Mouse (Mus musculus) gastrocnemius, postnatal 25 days (tissue): ENCODE measurements around the gene Pou2f3. TPM values are rescaled to one million over a fixed set of nuclear protein-coding genes. Genes with fewer than 3 reads are reported as not detected.
"Not testable (repeated sequence)": the region's sequence is repeated elsewhere in the genome, so short reads cannot be mapped to it uniquely, and the experiment has no call there.

Experiments
- DNase-seq: peaks from one replicate; pipeline ENCODE4 v3.0.0; 2022
- total RNA-seq, 2 experiments: library from RNA; stranded (reverse); gene quantifications; 1 replicate in 1 of 2; 2 replicates in 1 of 2; pipeline ENCODE4 v1.2.3; 2021

Gene Pou2f3
- total RNA-seq, 2 experiments from 2014 or later: not detected

DNA sequence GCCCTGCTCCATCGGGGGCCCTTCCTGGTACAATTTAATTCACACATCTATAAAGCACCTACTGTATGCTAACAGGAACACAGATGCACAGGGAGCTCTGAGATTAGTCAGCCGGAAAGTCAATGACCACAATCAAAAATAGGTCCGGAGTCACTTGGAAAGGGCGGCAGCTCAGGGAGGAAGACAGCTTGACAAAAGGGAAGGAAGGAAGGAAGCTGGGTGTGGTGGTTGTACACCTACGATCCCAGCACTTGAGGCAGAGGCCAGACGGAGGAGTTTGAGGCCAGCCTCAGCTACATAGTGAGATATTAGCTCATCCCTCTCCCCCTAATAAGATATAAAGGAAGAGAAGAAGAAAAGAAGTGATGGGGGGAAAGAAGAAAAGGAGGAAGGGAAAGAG, 54.2 kb downstream of the Pou2f3 start:
- DNase-seq: no peak

DNA sequence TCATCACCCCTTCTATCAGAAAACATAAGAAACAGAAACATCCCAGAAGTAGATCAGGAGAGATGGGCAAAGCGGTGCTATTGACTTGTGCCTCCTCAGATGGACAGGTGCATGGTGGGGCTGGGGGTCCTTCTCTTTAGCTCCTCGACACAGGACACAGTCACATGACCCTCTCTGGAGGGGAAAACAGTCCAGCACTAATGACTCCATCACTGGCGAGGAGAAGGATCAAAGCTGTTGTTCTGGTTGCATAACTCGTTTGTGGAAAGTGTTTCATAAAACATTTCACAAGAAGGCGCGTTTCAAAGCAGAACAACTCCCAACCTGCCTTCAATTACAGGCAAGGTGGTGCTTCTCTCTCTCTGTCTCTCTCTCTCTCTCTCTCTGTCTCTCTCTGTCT, 58.4 kb downstream of the Pou2f3 start:
- DNase-seq: no peak

DNA sequence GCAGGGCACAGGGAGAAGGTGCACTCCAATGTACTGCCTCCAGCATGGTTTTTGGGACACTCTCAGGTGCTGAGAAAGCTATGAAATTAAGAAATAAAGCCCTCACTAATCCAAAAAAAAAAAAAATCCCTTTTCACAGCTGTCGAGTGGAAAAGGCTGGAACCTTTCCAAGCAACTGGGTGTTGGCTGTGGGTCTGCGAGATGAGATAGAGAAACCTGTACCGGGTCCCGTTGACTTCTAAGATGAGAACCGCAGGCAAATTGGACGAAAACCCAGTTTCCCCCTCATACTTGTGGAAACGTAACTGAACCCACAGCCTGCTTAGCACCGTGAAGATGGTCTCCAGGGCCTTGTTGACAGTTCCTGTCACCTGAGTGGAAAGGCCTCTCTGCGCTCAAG, 59.2 kb downstream of the Pou2f3 start:
- no peak for DNase-seq

DNA sequence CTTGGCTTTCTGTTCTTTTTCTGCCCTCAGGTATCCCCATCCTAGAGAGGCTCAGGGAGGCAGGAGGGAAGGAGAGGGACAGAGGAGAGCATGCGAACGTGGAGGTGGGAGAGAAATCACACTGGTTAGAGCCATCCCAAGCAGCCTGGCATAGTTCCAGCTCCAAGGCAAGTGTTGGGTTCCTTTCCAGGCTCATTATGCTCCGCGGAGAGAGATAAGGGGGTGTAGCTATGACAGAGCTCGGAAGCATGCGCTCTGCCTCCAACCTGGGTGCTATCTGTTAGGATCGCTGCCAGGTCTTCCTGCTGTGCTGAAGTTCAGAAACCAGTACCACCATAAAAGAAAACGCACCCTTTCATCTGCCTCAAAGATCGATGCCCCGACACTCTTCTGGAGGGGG, 60.1 kb downstream of the Pou2f3 start:
- no peak for DNase-seq

DNA sequence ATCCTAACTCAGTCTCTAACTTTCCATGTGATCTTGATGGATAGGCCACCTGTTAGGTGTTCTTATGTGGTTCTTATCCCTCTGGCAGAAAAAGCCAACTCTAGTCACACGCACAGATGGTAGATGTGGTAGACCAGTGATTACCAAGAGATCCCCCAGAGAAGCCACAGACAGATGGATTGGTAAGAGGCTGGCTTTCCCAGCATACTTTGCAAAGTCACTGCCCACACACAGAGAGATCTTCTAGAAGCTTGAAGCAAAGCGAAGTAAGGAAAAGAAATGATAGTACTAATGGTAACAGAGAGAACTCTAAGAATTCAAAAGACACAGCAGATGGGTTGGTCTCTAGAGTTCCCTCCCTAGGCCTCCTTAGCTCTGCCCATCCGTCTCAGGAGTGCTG, 60.7 kb downstream of the Pou2f3 start:
- no peak for DNase-seq

GRCm38 (mm10) chr9:43145196-43145595, 65.0 kb downstream of the Pou2f3 start:
- DNase-seq: no peak

DNA sequence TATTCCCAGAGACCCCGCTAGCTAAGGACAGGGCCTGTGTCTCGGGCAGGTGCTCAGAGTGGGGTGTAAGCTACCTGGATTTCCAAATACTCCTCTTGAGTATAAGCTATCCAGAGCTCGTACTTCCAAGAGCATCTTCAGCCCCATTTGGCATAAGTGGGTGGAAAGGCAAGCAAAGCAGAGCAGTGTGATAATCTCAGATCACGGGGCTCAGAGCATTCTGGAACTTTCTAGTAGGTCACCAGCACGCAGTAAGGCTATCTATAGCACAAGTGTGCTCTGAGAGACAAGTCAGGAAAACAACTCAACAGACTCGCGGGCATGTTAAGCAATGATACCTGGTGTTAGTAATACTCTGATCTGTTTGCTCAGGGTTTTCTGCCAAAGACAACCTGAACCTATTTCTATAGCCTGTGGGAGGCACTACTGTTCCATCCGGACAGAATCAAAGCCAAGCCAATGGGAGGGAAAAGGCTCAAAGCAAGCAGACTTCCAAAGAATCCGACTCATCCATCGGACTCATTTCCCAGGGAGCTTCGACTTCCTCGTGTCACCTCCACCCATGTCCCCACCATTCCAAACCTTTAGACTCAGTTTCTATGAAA, 65.9 kb downstream of the Pou2f3 start:
- DNase-seq: no peak

- DNase-seq: peak; percentile 26
Measured at GRCm38 (mm10) chr9:43141839-43142238, 68.3 kb downstream of the Pou2f3 start.

DNA sequence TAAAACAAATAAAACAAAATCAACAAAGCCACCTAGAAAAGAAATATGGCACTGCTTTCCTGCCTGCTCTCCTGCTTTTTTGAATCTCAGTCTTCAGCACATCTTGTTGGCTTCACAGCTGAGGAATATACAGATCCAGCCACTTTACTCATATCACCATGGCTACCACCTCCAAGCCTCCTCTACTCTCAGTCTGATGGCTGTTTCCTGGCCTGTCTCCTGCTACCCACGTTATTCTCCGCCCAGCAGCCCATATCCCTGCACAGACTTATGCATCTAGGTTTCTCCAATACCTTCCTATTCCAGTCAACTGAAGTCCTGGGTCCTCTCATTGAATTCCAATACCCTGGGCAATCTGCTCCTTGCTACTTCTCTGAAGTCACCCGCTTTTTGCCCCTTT, 76.6 kb downstream of the Pou2f3 start:
- DNase-seq: no peak

GRCm38 (mm10) chr9:43132380-43132779, 77.8 kb downstream of the Pou2f3 start:
- no peak for DNase-seq

DNA sequence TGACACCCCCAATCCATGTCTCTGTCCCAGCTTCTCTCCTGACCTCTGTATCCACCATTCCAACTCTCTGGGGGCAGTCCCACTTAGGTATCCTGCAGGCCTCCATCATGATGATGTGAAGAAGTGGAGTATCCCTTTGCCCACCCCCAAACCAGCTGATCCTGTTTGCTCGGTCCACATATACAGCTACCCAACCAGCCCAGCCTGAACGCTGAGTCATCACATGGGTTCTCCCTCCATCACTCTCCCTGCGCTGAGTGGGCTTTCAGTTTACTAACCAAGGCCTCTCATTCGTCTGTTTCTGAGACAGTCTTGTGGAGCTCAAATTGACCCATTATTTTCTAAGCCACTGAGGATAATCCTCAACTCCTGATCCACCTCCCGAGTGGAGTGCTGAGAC, 78.2 kb downstream of the Pou2f3 start:
- DNase-seq: no peak

- DNase-seq: no peak
Measured at GRCm38 (mm10) chr9:43130684-43131083, 79.5 kb downstream of the Pou2f3 start.

- DNase-seq: peak; percentile 69
Measured at GRCm38 (mm10) chr9:43127101-43127787, 82.9 kb downstream of the Pou2f3 start.

DNA sequence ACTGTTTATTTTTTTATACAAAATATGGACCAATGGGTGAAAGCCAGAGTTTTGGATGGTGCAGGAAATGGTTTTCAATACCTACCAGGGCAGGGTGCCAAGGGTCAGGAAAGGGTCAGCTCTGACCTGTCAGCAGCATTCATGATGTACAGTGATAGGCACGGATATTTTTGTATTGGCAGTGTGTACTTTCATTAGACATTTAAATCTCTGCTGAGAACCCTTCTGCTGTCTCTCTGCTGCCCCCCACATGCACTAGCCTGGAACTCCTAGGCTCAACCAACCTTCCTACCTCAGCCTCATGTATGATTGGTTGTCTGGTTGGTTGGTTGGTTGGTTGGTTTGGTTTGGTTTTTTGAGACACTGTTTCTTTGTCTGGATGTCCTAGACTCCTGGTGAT, 87.8 kb downstream of the Pou2f3 start:
- no peak for DNase-seq

GRCm38 (mm10) chr9:43121948-43122347, 88.2 kb downstream of the Pou2f3 start:
- not testable (repeated sequence) for DNase-seq

DNA sequence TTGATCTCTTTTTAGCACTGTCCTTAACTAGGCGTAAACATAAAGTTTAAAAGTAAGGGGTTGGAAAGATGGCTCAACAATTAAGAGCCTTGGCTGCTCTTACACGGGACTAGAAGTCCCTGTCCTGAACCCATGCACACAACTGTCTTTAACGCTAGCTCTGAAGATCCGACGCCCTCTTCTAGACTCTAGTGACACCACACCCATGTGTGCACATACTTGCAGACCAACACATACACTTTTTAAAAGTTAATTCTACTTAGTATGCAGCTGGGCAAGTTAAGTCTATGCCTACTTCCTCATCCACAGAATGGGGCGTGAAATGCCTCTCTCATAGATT, 93.2 kb downstream of the Pou2f3 start:
- no peak for DNase-seq

GRCm38 (mm10) chr9:43116134-43116996, 93.8 kb downstream of the Pou2f3 start, which contains the start of gene Tmem136:
Tmem136 (minus strand) TSS chr9:43116570.
- peak; percentile 46 for DNase-seq

GRCm38 (mm10) chr9:43115431-43116133, 94.6 kb downstream of the Pou2f3 start:
- DNase-seq: no peak

- no peak for DNase-seq
Measured at GRCm38 (mm10) chr9:43114833-43115232, 95.3 kb downstream of the Pou2f3 start.

- DNase-seq: no peak
Measured at GRCm38 (mm10) chr9:43110286-43110980, 99.7 kb downstream of the Pou2f3 start.

GRCm38 (mm10) chr9:43109125-43109524, 101.0 kb downstream of the Pou2f3 start:
- no peak for DNase-seq

GRCm38 (mm10) chr9:43108721-43109120, 101.4 kb downstream of the Pou2f3 start:
- no peak for DNase-seq
